ENCODE assay signal across 9 mouse cellular contexts in genomic region chr1:134518677-134519076, GRCm38 (mm10). TPM values are rescaled to one million over a fixed set of nuclear protein-coding genes. Genes with fewer than 3 reads are reported as not detected.
A peak's percentile ranks its signal among the peaks of the same experiment; 100 is the strongest.
DNase-seq lines count a peak whose midpoint lies in the region; ATAC-seq and TF ChIP-seq lines count a peak whose summit lies in the region.
"Had no signal": no experiment of that assay in that cellular context is flagged by ENCODE, and none has a peak within 500 bp of the region (broad histone marks: within the 10 kb centered on the region; RNA-seq: fewer than 3 reads in every experiment).

No protein-coding gene starts in this region.

- H3K4me1 ChIP-seq in embryonic facial prominence, embryonic 15.5 days, result peaks cover 21% of the 10 kb centered on the region
- H3K4me1 ChIP-seq in kidney, embryonic 16.5 days (ENCODE audit: insufficient read depth, low read length), result peaks cover 13% of the 10 kb centered on the region
- peaks cover 42% of the 10 kb centered on the region for H3K4me1 ChIP-seq in liver, embryonic 12.5 days
- H3K4me1 ChIP-seq in olfactory bulb, adult 2 months (ENCODE audit: control insufficient read depth, insufficient read depth, low read length), result peaks cover 8% of the 10 kb centered on the region

- H3K27me3 ChIP-seq in embryonic facial prominence, embryonic 15.5 days, result no peaks in the 10 kb centered on the region
- H3K27me3 ChIP-seq in kidney, embryonic 16.5 days (ENCODE audit: insufficient read depth, low read length), result no peaks in the 10 kb centered on the region
- H3K27me3 ChIP-seq in liver, embryonic 12.5 days (replicated peaks), result peaks cover 31% of the 10 kb centered on the region

- peak; percentile 34 to 72 for DNase-seq in adrenal gland, postnatal 4 days (ENCODE audit: low spot score in 2 of 2)
- peak; percentile 91 to 93 for DNase-seq in heart, adult 9 months (ENCODE audit: low spot score in 2 of 2)
- DNase-seq in testis, postnatal 14 days (ENCODE audit: low spot score), result peak; percentile 81

- ATAC-seq in CD4-positive, CD25-positive, alpha-beta regulatory T cell, adult 4 months, result peak; percentile 91
- ATAC-seq in embryonic facial prominence, embryonic 15.5 days (ENCODE audit: insufficient number of reproducible peaks, low FRiP score, low TSS enrichment, low read depth), result peak; percentile 68; the same call in 1 of the 2 replicates
- peak; percentile 91 for ATAC-seq in kidney, embryonic 16.5 days (ENCODE audit: low FRiP score, low TSS enrichment)
- peak; percentile 75 for ATAC-seq in liver, embryonic 12.5 days

- 10% methylated on average over 7 of the region's 7 CpGs for WGBS in embryonic facial prominence, embryonic 15.5 days
- WGBS in kidney, embryonic 16.5 days, result 3% methylated on average over 7 of the region's 7 CpGs
- 2% methylated on average over 7 of the region's 7 CpGs for WGBS in liver, embryonic 12.5 days (ENCODE audit: insufficient replicate concordance)
- 12% methylated on average over 7 of the region's 7 CpGs for WGBS in olfactory bulb, adult 2 months

- no peak overlapping the region for H3K4me2 ChIP-seq in embryonic facial prominence, embryonic 15.5 days (replicated peaks)
- no peak overlapping the region for H3K4me2 ChIP-seq in kidney, embryonic 16.5 days (replicated peaks; ENCODE audit: low read depth, low read length)
- peak overlapping the region; percentile 43 for H3K4me2 ChIP-seq in liver, embryonic 12.5 days
- H3K4me2 ChIP-seq: limb, embryonic 12.5 days had no signal

- no peak overlapping the region for H3K4me3 ChIP-seq in embryonic facial prominence, embryonic 15.5 days (replicated peaks)
- no peak overlapping the region for H3K4me3 ChIP-seq in kidney, embryonic 16.5 days (ENCODE audit: low read length)
- H3K4me3 ChIP-seq in liver, embryonic 12.5 days, result no peak overlapping the region
- no peak overlapping the region for H3K4me3 ChIP-seq in olfactory bulb, adult 2 months (ENCODE audit: insufficient read depth, low read depth, low read length)
- H3K4me3 ChIP-seq: limb, embryonic 12.5 days had no signal

- H3K27ac ChIP-seq in embryonic facial prominence, embryonic 15.5 days (replicated peaks), result no peak overlapping the region
- no peak overlapping the region for H3K27ac ChIP-seq in kidney, embryonic 16.5 days (ENCODE audit: low read length)
- H3K27ac ChIP-seq in liver, embryonic 12.5 days, result peak overlapping the region; percentile 66; the same call in 1 of the 2 replicates
- H3K27ac ChIP-seq in olfactory bulb, adult 2 months (ENCODE audit: insufficient read depth, low read depth, low read length), result no peak overlapping the region
- H3K27ac ChIP-seq: limb, embryonic 12.5 days had no signal

- H3K9ac ChIP-seq in embryonic facial prominence, embryonic 15.5 days, result no peak overlapping the region
- no peak overlapping the region for H3K9ac ChIP-seq in kidney, embryonic 16.5 days (replicated peaks; ENCODE audit: low read length)
- no peak overlapping the region for H3K9ac ChIP-seq in liver, embryonic 12.5 days
- H3K9ac ChIP-seq: limb, embryonic 12.5 days had no signal

- no peak for TF ChIP-seq POLR2A in olfactory bulb, adult 2 months (IDR thresholded peaks at IDR 0.05; ENCODE audit: insufficient read depth, low read depth, low read length)

- H3K36me3 ChIP-seq in embryonic facial prominence, embryonic 15.5 days, result no peaks in the 10 kb centered on the region
- H3K36me3 ChIP-seq in kidney, embryonic 16.5 days (ENCODE audit: insufficient read depth, low read length), result no peaks in the 10 kb centered on the region
- H3K36me3 ChIP-seq in liver, embryonic 12.5 days, result no peaks in the 10 kb centered on the region
- H3K36me3 ChIP-seq: limb, embryonic 12.5 days had no signal

- TF ChIP-seq CTCF in olfactory bulb, adult 2 months (IDR thresholded peaks at IDR 0.05; ENCODE audit: insufficient read depth, low read depth, low read length), result peak; percentile 40; the same call in 1 of the 2 replicates

- H3K9me3 ChIP-seq in embryonic facial prominence, embryonic 15.5 days (replicated peaks), result no peaks in the 10 kb centered on the region
- H3K9me3 ChIP-seq in kidney, embryonic 16.5 days (ENCODE audit: low read length), result no peaks in the 10 kb centered on the region
- H3K9me3 ChIP-seq in liver, embryonic 12.5 days (replicated peaks), result no peaks in the 10 kb centered on the region
- H3K9me3 ChIP-seq: limb, embryonic 12.5 days had no signal

RNA-seq across cellular contexts. Expression of gene Rabif, which starts 24.2 kb away (rescaled TPM):
- 10 to 100 TPM; 45.5 to 47.1 TPM for polyA plus RNA-seq in CD4-positive, CD25-positive, alpha-beta regulatory T cell, adult 4 months (2017; shearing (Covaris generic))
- 10 to 100 TPM; 28.7 to 29.6 TPM for total RNA-seq in adrenal gland, postnatal 4 days (2021)
- 41.0 and 41.4 TPM in 2 replicates for polyA plus RNA-seq in embryonic facial prominence, embryonic 15.5 days (2015; fragmentation: Nextera tagmentation; extraction: Ambion mirVana)
- polyA plus RNA-seq in kidney, embryonic 16.5 days (2015; fragmentation: Nextera tagmentation; extraction: Ambion mirVana), result 46.9 and 47.0 TPM in 2 replicates
- polyA plus RNA-seq in liver, embryonic 12.5 days (2016; fragmentation: Nextera tagmentation; extraction: Ambion mirVana), result 23.5 and 24.2 TPM in 2 replicates
- polyA plus RNA-seq in olfactory bulb, adult 2 months (2012; ENCODE audit: insufficient read depth, insufficient read length, low replicate concordance, missing spikeins), result not detected in 2 replicates

RNA-seq across cellular contexts. Expression of gene Mgat4e, which starts 30.8 kb away (rescaled TPM):
- polyA plus RNA-seq in CD4-positive, CD25-positive, alpha-beta regulatory T cell, adult 4 months (2017; shearing (Covaris generic)), result not detected
- not detected for total RNA-seq in adrenal gland, postnatal 4 days (2021)
- not detected in 2 replicates for polyA plus RNA-seq in embryonic facial prominence, embryonic 15.5 days (2015; fragmentation: Nextera tagmentation; extraction: Ambion mirVana)
- not detected in 2 replicates for polyA plus RNA-seq in kidney, embryonic 16.5 days (2015; fragmentation: Nextera tagmentation; extraction: Ambion mirVana)
- not detected in 2 replicates for polyA plus RNA-seq in liver, embryonic 12.5 days (2016; fragmentation: Nextera tagmentation; extraction: Ambion mirVana)
- not detected in 2 replicates for polyA plus RNA-seq in olfactory bulb, adult 2 months (2012; ENCODE audit: insufficient read depth, insufficient read length, low replicate concordance, missing spikeins)
- polyA plus RNA-seq: limb, embryonic 12.5 days had no signal

RNA-seq across cellular contexts. Expression of gene Kdm5b, which starts 41.3 kb away (rescaled TPM):
- 10 to 100 TPM; 15.5 to 18.1 TPM for polyA plus RNA-seq in CD4-positive, CD25-positive, alpha-beta regulatory T cell, adult 4 months (2017; shearing (Covaris generic))
- 10 to 100 TPM; 64.0 to 65.5 TPM for total RNA-seq in adrenal gland, postnatal 4 days (2021)
- polyA plus RNA-seq in embryonic facial prominence, embryonic 15.5 days (2015; fragmentation: Nextera tagmentation; extraction: Ambion mirVana), result 73.5 and 76.0 TPM in 2 replicates
- polyA plus RNA-seq in kidney, embryonic 16.5 days (2015; fragmentation: Nextera tagmentation; extraction: Ambion mirVana), result 47.4 and 55.4 TPM in 2 replicates
- 16.1 and 16.5 TPM in 2 replicates for polyA plus RNA-seq in liver, embryonic 12.5 days (2016; fragmentation: Nextera tagmentation; extraction: Ambion mirVana)
- 557 TPM in 1 of 2 replicates, not detected in the other for polyA plus RNA-seq in olfactory bulb, adult 2 months (2012; ENCODE audit: insufficient read depth, insufficient read length, low replicate concordance, missing spikeins)

Comparison
In these comparisons a context has a peak if more than half of its experiments do, and no peak if none do; other contexts are left out.
1. RNA of gene Rabif, which starts 24.2 kb away (polyA plus RNA-seq): 45.5 to 47.1 TPM in CD4-positive, CD25-positive, alpha-beta regulatory T cell, adult 4 months, 46.9 to 47.0 TPM in kidney, embryonic 16.5 days, 41.0 to 41.4 TPM in embryonic facial prominence, embryonic 15.5 days and 23.5 to 24.2 TPM in liver, embryonic 12.5 days; not detected in olfactory bulb, adult 2 months; every median in the first group is over 10 times any median in the second.
2. Peak in every context shown above with its lines, with median percentiles within 50 percentile points of each other: ATAC-seq and DNase-seq.